Mouse (Mus musculus) midbrain, postnatal 0 days (tissue): ENCODE data around the gene Nrxn1. TPM values are rescaled to one million over a fixed set of nuclear protein-coding genes. Genes with fewer than 3 reads are reported as not detected.

Experiments used
- ATAC-seq: fragments of 200-750 bp; cut with Nextera tagmentation; 2 replicates; pipeline ENCODE4 v1.8.0; 2017; ENCODE audit warnings: moderate number of reproducible peaks, mild to moderate bottlenecking, moderate TSS enrichment, moderate library complexity; ENCODE audit not compliant: low FRiP score
- DNase-seq: peaks from one replicate; pipeline ENCODE4 v3.0.0-alpha.2; 2015; ENCODE audit warnings: low spot score
- H3K27ac ChIP-seq: fragments of 300-500 bp; sonication (generic); 2 replicates; pipeline ENCODE4 v1.5.1; 2014; ENCODE audit warnings: low read depth, mild to moderate bottlenecking, low read length, mixed read lengths
- H3K27me3 ChIP-seq: fragments of 300-500 bp; sonication (generic); 2 replicates; pipeline ENCODE4 v1.6.1; 2014; ENCODE audit warnings: low read length, control low read depth, mixed read lengths; ENCODE audit not compliant: insufficient read depth
- H3K36me3 ChIP-seq: fragments of 300-500 bp; sonication (generic); 2 replicates; pipeline ENCODE4 v1.6.1; 2014; ENCODE audit warnings: low read length, control low read depth, mixed read lengths; ENCODE audit not compliant: insufficient read depth
- H3K4me1 ChIP-seq: fragments of 300-500 bp; sonication (generic); 2 replicates; pipeline ENCODE4 v1.6.1; 2014; ENCODE audit warnings: mild to moderate bottlenecking, control low read depth, antibody characterized with exemption, low read length, mixed read lengths; ENCODE audit not compliant: insufficient read depth
- H3K4me2 ChIP-seq: fragments of 300-500 bp; sonication (generic); 2 replicates; pipeline ENCODE4 v1.6.1; 2014; ENCODE audit warnings: low read depth, mild to moderate bottlenecking, low read length, mixed read lengths; ENCODE audit not compliant: poor library complexity, severe bottlenecking
- H3K4me3 ChIP-seq: fragments of 300-500 bp; sonication (generic); 2 replicates; pipeline ENCODE4 v1.5.1; 2014; ENCODE audit warnings: low read depth, mild to moderate bottlenecking, low read length, moderate library complexity
- H3K9ac ChIP-seq: fragments of 300-500 bp; sonication (generic); replicated peaks from 2 replicates; pipeline ENCODE4 v1.6.1; 2014; ENCODE audit warnings: mild to moderate bottlenecking, low read length, moderate library complexity, mixed read lengths; ENCODE audit not compliant: poor library complexity, severe bottlenecking
- H3K9me3 ChIP-seq: fragments of 300-500 bp; sonication (generic); 2 replicates; pipeline ENCODE4 v1.6.1; 2016; ENCODE audit warnings: low read length, control low read depth
- CTCF ChIP-seq: IDR thresholded peaks from 2 replicates; pipeline ENCODE4 v1.5.1; 2016; ENCODE audit warnings: antibody characterized with exemption, mild to moderate bottlenecking
- WGBS: fragments of 180-500 bp; shearing (Covaris S2); extraction: QIAGEN DNeasy Blood & Tissue Kit; methylation state at CpG from one replicate; pipeline ENCODE4 v1.1.7; 2014; 5-methylcytosine and 5-hydroxymethylcytosine counted together
- polyA plus RNA-seq: library from polyadenylated mRNA; unstranded; fragments of >200 nt; fragmentation: Nextera tagmentation; extraction: Ambion mirVana; gene quantifications from 2 replicates; pipeline ENCODE4 v1.2.1, GENCODE M21; 2015
- total RNA-seq: library from RNA; depleted of rRNA; stranded (reverse); fragments of >200 nt; gene quantifications from 2 replicates; pipeline ENCODE4 v1.2.3, GENCODE M21; 2014

Nrxn1 gene
- total and polyA plus RNA-seq, 2 experiments from 2014 or later, result 240 to 472 TPM

DNA sequence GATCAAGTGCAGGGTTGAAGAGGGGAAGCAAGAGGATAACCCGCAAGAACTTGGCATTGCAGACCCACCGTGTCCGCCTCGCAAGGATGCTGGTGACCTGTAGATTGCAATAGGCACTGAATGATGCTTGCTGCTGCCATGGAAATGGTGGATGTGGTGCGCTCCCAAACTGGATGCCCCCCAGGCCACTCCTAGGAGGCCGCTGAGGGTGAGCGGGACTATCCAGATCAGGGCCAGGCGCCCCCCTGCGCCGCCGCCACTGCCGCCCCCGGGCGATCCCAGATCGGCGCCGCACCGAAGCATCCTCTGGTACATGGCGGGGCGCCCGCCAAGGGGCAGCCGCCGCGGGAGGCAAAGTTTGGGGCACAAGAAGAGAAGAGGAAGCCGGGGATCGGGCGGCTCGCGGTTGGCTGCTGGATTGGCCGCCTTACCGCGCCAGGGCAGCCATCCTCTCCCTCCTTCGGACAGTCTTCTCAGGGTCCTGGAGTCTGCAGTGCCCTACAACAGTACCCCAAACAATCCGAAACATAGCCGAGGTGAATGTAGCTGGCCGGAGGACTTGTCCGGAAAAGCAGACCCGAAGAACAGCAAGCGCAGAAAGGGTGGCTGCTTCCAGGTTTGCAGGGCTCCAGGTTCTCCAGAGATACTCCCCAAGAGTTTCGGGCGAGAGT lies 638.0 kb downstream of the Nrxn1 start:
- Histone ChIP-seq H3K9me3 (no peaks in the 10 kb centered on the region), H3K4me1 (peaks cover 6% of the 10 kb centered on the region; the same call in 1 of the 2 replicates), H3K9ac (peak overlapping the region; percentile 81), H3K27ac (peak overlapping the region; percentile 86), H3K4me3 (peak overlapping the region; percentile 74), H3K4me2 (peak overlapping the region; percentile 71), H3K36me3 (no peaks in the 10 kb centered on the region), H3K27me3 (no peaks in the 10 kb centered on the region)
- WGBS, result 1% methylated on average over 41 of the region's 41 CpGs
- TF ChIP-seq CTCF, result no peak
- ATAC-seq (peak; percentile 45), DNase-seq (peak; percentile 45)

DNA sequence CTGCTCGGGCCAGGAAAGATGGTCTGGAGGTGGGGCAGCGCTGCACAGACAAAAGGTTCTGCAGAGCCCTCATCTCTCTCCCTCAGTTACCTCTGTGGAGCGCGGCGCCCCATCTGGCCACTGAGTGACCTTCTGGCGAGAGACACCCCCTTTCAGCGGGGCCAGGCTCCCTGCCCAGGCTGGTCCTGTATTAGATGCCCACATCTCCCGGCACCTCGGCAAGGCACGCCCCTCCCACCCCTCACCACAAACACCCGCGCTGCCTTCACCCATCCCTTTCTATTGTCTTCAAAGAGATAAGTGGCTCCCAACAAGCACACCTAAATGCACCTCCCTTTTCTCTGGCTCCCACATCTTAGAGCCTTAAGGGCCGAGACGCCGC lies 638.5 kb downstream of the Nrxn1 start:
- Histone ChIP-seq H3K36me3 (no peaks in the 10 kb centered on the region), H3K9me3 (no peaks in the 10 kb centered on the region), H3K27ac (peak overlapping the region; percentile 86), H3K4me2 (peak overlapping the region; percentile 71), H3K27me3 (no peaks in the 10 kb centered on the region), H3K9ac (peak overlapping the region; percentile 81), H3K4me1 (peaks cover 6% of the 10 kb centered on the region; the same call in 1 of the 2 replicates), H3K4me3 (peak overlapping the region; percentile 74)
- TF ChIP-seq CTCF, result peak; percentile 58
- WGBS, result 3% methylated on average over 10 of the region's 15 CpGs
- peak; percentile 72 for ATAC-seq
- peak; percentile 67 for DNase-seq

DNA sequence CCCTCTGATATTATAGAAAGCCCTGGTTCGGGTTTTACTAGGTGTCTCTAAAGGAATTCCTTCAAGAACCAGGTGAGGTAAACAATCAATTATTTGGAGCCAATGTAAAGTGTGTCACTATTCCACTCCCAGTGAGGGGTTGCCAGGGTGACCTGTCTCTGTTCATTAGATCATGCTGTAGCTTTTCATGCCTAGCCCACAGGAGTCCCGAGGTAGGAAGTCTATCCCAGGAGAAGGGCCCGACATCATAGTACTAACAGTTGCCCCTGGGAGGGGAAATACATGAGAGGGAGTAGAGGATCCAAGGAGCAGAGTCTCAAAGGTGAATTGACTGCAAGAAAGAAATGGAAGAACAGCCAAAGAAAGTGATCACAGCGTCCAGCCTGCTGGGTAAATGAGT lies 639.6 kb downstream of the Nrxn1 start:
- Histone ChIP-seq H3K4me2 (peak overlapping the region; percentile 71), H3K36me3 (no peaks in the 10 kb centered on the region), H3K9me3 (no peaks in the 10 kb centered on the region), H3K4me1 (peaks cover 6% of the 10 kb centered on the region; the same call in 1 of the 2 replicates), H3K4me3 (peak overlapping the region; percentile 74), H3K27ac (peak overlapping the region; percentile 48), H3K9ac (peak overlapping the region; percentile 34; the same call in 1 of the 2 replicates), H3K27me3 (no peaks in the 10 kb centered on the region)
- 50% methylated on average over 4 of the region's 4 CpGs for WGBS
- no peak for TF ChIP-seq CTCF
- DNase-seq, result no peak
- no peak for ATAC-seq

DNA sequence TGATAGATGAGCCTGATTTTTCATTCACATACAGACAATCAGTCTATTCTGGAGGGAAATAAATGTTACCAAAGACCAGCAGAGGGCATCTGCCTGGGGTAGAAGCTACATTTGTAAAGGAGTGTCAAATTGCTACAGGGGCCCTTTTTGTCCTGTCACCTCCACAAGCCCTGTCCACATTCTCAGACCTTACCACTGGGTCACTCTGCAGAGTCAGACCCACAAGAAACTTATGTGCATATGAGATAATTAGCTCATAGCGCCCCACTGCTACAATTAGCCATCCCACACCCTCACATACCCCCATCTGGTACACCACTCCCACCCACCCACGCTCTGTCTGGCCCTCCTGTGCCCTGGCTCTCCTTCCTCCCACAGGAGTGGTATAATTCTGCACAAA lies 640.1 kb downstream of the Nrxn1 start:
- Histone ChIP-seq H3K4me1 (peaks cover 6% of the 10 kb centered on the region; the same call in 1 of the 2 replicates), H3K9me3 (no peaks in the 10 kb centered on the region), H3K27ac (peak overlapping the region; percentile 48), H3K4me3 (peak overlapping the region; percentile 74), H3K9ac (peak overlapping the region; percentile 34; the same call in 1 of the 2 replicates), H3K27me3 (no peaks in the 10 kb centered on the region), H3K36me3 (no peaks in the 10 kb centered on the region), H3K4me2 (peak overlapping the region; percentile 71)
- 61% methylated on average over 2 of the region's 2 CpGs for whole genome bisulfite sequencing
- peak; percentile 51 for DNase-seq
- no peak for ATAC-seq
- TF ChIP-seq CTCF, result peak; percentile 68

DNA sequence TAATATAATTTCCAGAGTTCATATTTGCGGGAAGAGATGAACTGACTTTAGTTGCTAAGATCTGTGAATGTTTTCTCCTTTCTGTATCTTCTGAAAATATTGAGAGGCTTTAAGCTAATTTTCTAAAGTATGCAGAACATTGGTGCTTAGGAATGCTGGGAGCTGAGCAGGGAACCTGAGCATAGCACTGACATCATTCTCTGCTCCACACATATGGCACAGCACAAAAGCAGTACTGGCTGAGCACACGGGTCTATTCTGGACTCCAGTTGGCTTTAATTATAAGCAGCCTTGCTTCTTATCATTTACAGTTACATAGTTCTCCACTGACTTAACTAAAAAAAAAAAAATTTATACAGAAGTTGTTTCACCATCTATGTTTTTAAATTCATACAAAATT lies 641.5 kb downstream of the Nrxn1 start:
- Histone ChIP-seq H3K27ac (peak overlapping the region; percentile 39; the same call in 1 of the 2 replicates), H3K9me3 (no peaks in the 10 kb centered on the region), H3K9ac (peak overlapping the region; percentile 34; the same call in 1 of the 2 replicates), H3K27me3 (no peaks in the 10 kb centered on the region), H3K4me1 (peaks cover 6% of the 10 kb centered on the region; the same call in 1 of the 2 replicates), H3K4me3 (peak overlapping the region; percentile 74), H3K4me2 (peak overlapping the region; percentile 71), H3K36me3 (no peaks in the 10 kb centered on the region)
- no peak for ATAC-seq
- DNase-seq, result peak; percentile 51
- no peak for TF ChIP-seq CTCF
- WGBS, result 53% methylated on average over 2 of the region's 2 CpGs

DNA sequence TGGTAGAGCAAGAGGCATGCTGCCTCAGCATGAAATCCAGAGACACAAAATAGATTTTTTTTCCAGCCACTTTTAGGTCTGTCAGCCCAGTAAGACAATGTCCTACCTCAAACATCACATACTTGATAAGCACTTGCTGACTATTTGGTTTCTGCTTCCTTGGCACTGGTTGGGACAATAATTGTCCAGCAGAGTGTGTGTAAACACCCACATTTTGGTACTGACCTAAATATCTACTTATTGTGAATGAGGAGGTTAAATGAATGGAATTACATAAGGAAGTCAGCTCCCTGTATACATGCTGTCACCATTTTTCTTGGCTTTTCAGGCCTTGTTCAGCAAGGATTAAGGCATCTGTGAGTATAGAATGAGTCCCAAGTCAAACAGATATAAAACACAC lies 649.8 kb downstream of the Nrxn1 start:
- no peaks in the 10 kb centered on the region for H3K27me3 ChIP-seq
- no peak overlapping the region for H3K4me3 ChIP-seq
- no peak overlapping the region for H3K27ac ChIP-seq
- no peak for ATAC-seq
- no peaks in the 10 kb centered on the region for H3K9me3 ChIP-seq
- no peaks in the 10 kb centered on the region for H3K36me3 ChIP-seq
- H3K4me1 ChIP-seq, result peaks cover 2% of the 10 kb centered on the region; the same call in 1 of the 2 replicates
- H3K9ac ChIP-seq, result no peak overlapping the region
- no peak overlapping the region for H3K4me2 ChIP-seq
- DNase-seq, result no peak
- TF ChIP-seq CTCF, result no peak
